Mouse (Mus musculus) gastrocnemius, adult 8-10 months (tissue): ENCODE data around the gene Tmem97. TPM values are rescaled to one million over a fixed set of nuclear protein-coding genes. Genes with fewer than 3 reads are reported as not detected.
"Not testable (repeated sequence)": the region's sequence is repeated elsewhere in the genome, so short reads cannot be mapped to it uniquely, and the experiment has no call there.

Experiments used
- DNase-seq, 2 experiments: peaks; one replicate each; pipeline ENCODE4 v3.0.0; 2022; ENCODE audit warnings: low spot score in 2 of 2
- total RNA-seq, 4 experiments: library from RNA; stranded (reverse); gene quantifications; 2 replicates each; pipeline ENCODE4 v1.2.4; 2022

Tmem97 gene
- 1 to 10 TPM; 1.2 to 1.6 (median 1.5) TPM for total RNA-seq

DNA sequence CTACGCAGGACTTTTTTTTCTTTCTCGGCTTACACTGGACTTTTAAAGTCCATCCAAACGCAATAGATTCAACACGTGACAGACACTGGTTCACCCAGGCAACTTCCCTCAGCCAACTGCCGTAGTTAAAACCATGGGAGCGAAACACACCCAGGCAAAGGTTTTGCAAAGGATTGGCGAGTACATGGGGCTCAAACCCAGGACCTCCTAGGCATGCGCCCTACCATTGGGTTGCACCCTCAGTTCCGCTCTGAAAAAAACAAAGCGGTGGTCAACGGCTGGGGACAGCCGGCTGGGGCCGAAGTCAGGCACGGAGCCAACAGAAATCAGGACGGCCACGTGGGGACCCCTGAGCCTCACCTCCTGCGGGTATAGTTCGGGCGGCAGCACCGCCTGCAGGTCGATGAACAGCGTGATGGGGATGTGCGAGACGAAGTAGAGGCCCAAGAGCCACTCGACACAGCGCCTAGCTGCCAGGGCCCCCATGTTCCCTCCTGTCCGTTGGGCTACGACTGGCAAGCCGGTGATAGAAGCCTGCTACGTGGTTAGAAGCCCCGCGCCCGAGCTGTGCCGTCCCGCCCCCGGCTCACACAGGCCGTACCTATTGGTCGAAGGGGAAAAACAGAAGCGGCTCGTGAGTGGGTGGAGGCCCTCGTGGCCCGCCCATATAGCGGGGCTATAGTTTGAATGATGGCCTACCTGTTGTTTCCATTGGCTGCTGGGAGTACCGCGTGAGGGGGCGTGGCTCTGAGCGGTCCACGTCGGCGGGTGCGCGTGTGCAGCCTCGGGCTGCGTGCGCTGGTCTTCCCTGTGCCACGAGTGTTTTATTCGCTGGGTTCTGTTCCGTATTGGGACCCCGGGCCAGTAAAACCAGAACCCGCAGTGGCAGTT lies at the start of gene Tmem97:
Tmem97 (minus strand) TSS at position 610 of the 891 bp plus-strand sequence.
- peak; percentile 94 to 95 for DNase-seq

DNA sequence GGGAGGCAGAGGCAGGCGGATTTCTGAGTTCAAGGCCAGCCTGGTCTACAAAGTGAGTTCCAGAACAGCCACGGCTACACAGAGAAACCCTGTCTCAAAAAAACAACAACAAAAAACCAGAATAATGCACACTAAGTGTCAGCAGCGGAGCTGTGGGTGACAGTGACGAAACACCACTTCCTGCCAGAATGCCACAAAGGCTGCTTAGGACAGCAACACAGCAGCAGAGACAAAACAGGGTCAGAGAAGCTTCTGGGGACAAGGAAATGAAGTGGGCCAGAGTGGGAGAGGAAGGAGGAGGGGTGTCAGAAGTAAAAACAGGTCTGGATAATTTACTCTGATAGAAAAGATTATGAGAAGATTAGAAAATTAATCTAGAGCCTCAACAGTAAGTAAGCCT lies 49.5 kb upstream of the Tmem97 start:
- DNase-seq = no peak

DNA sequence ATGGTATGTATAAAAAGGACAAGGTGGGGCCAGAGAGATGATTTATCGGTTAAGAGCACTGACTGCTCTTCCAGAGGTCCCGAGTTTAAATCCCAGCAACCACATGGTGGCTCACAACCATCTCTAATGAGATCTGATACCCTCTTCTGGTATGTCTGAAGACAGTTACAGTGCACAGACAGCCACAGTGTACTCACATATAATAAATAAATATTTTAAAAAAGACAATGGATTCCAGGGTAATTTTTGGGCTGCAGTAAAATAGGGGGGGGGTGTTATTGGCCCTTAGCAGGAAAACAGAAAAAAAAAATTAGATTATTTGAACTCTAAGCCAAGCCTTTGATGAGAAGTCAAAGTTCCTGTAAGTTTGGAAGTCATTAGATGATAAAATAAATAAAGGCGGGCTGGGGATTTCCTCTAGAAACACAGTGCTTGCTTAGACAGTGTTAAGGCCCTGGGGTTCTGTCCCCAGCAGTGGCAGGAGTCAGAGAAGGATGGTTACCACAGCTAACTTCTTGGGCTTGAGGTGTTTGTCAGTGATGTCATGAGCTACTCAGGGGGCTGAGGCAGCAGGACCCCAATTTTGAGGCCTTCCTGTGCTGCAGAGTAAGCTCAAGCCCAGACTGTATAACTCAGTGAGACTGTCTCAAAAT lies 48.3 kb upstream of the Tmem97 start:
- no peak for DNase-seq

DNA sequence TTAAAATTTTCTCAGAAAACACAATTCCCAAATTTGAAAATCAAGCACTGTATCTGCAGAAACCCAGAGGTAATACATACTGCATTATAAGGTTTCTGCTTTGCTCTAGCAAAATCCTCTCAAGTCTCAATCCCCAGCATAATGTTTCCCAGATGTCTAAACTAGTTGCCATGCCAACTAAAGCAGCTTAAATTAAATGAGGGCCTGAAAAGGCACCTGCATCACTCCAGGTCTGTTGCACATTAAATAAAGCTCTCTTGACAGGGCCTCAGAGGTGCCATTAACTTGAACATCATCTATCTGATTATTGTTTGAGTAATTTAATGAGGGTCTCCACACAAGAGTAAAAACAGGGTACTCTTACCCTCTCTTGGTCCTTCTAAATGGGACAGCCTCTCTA lies 46.2 kb upstream of the Tmem97 start:
- no peak for DNase-seq

DNA sequence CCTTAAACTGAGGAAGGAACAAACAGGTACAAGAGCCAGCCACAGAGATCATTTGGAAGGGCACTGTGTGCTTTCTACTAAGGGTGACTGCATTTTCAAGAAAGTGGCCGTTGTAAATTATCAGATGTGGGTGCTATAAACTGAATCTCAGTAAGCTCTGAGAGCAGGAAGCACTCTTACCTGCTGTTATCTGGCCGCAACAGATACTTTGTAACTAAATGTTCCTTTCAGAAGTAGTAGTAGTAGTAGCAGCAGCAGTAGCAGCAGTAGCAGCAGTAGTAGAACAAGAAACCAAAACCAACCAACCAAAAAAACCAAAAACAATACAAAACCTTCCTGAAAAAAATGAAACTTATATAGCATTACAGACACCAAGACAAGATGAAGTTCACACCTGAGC lies 45.2 kb upstream of the Tmem97 start:
- DNase-seq = no peak

DNA sequence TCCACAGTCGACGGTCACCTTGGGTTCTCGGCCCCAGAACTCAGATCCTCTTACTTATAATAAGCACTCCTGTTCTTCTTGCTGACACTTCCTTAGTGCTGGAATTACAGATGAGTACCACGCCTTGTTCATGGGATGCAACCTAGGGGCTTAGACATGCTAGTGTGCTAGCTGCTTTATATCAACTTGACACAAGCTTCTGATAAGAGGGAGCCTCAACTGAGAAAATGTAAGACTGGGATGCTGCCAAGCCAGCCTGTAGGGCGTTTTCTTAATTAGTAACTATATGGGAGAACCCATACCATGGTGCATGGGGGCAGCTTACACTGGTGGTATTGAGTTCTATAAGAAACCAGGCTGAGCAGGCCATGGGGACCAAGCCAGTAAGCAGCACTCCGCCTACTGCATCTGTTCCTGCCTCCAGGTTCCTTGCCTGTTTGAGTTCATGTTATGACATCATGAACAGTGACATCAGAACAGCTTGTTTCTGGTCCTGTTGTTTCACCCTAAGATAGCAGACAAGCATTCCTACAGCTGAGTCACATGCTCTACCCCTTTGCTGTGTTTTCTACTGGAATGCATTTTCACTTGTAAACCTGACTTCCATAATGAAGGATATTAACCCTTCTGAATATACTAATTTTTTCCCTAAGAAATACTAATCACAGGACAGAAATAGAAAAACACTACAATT lies 43.8 kb upstream of the Tmem97 start:
- no peak for DNase-seq

DNA sequence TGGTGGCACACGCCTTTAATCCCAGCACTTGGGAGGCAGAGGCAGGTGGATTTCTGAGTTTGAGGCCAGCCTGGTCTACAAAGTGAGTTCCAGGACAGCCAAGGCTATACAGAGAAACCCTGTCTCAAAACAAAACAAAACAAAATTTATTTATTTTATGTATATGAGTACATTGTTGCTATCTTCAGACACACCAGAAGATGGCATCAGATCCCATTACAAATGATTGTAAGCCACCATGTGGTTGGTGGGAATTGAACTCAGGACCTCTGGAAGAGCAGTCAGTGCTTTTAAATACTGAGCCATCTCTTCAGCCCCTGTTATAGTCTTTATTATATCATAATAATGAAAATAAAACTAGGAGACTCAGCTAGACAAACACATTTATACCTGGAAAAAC lies 37.1 kb upstream of the Tmem97 start:
- DNase-seq = not testable (repeated sequence)

DNA sequence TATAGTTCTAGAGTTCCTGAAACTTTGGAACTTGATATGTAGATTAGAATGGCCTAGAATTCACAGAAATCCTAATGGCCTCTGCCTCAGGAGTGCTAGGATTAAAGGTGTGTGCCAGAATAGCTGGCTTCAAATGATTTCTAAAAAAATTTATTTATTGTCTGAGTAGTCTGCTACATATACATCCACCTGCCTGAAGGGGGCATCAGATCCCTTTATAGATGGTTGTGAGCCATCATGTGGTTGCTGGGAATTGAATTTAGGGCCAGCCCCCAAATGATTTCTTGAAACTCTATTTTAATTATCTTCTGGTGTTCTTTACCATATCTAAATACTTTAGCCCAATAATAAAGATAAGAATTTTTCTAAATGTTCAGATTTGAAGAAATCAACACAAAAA lies 35.5 kb upstream of the Tmem97 start:
- DNase-seq = no peak

DNA sequence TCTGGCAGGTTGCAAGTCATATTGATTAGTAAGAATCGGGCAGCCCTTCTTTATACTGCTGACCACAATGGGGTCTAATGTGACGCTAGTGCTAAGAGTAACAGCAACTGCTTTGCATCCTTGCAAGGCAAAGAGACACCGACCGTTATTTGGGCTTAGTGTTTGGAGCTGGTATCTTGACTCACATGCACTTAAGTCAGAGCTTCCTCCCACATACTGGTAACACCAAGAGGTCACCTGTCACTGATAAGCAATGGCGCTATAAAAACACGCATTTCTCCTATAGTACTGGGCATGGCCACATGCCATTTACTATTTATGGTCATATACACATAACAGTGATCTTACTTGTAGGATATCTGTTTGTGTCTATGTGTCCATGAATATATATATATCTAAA lies 32.3 kb upstream of the Tmem97 start:
- no peak for DNase-seq

DNA sequence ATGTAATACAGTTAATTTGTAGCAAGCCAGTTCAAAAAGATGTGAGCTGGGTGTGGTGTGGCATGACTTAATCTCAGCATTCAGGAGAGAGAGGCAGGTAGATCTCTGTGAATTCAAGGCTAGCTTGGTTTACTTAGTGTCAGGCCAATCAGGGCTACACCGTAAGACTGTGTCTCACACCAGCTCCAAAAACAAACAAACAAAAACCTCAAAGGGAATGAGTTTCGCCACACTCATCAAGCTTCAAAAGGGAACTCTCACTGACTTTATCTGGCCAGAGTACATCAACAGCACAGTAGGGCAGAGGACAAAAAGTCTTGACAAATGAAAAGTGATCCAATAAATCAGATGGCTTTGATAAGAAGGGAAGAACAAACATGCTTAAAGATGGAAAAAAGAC lies 24.4 kb upstream of the Tmem97 start:
- DNase-seq = no peak

DNA sequence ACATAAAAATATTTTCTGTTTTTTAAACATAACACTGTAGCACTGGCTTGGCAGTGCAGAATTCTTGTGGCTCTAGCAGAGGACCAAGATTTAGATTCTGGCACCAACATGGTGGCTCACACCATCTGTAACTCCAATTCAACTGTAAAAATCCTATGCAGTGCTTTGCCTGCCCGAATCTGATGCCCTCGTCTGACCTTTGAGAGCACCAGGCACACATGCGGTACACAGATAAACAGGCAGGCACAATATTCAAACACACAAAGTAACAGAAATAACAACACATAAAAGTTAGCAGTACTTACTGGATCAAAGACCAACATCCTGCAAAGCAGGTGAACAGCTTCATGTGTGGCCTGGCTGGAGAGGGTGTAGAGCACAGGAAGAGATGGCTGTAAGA lies 24.0 kb upstream of the Tmem97 start:
- no peak for DNase-seq

DNA sequence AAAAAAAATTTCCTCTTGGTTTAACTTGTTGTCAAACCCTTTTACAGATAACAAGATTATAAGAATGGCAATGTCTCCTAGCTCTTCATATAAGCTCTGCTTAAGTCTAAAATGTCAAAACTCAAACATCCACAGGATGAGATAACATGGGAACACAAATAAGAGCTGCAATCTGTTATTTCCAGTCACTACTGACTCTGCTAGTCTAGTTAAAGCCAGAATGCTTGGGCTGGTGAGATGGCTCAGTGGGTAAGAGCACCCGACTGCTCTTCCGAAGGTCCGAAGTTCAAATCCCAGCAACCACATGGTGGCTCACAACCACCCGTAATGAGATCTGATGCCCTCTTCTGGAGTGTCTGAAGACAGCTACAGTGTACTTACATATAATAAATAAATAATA lies 23.5 kb upstream of the Tmem97 start:
- DNase-seq = not testable (repeated sequence)

DNA sequence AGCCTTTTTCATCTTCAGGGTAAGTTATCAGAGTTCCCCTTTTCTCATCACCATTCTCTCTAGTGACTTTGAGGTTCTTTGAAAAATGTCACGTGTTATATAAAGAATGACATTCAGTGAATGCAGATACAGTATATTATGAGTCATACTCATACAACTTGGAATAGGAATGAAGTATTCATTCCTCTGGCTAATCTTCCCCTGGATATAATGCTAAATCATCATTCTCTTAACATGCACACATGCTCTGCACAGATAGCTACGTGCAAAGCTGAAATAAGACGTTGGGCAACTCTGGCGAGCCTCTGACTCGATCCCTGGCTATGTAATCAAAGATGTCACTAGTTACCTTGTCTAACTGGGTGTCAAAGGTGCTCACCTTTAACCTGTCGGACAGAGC lies 21.3 kb upstream of the Tmem97 start:
- DNase-seq = no peak

DNA sequence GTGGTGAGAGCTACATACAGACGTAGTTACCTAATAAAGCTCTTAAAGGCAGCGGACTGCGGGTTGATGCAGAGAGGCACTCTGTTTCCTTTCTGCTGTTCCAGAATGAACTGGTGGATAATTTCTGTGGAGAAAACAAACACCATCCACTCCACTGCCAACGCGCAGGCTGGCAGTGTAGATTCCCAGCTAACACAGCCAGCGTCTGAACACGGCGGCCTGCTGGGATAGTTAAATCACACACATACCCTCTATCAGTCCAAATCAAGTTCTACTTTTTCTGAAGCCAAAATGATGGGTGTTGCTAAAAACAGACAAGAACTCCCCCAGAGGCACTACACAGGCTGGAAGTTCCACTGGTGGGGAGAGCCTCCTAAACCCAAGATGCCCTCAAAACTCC lies 20.9 kb upstream of the Tmem97 start:
- no peak for DNase-seq

DNA sequence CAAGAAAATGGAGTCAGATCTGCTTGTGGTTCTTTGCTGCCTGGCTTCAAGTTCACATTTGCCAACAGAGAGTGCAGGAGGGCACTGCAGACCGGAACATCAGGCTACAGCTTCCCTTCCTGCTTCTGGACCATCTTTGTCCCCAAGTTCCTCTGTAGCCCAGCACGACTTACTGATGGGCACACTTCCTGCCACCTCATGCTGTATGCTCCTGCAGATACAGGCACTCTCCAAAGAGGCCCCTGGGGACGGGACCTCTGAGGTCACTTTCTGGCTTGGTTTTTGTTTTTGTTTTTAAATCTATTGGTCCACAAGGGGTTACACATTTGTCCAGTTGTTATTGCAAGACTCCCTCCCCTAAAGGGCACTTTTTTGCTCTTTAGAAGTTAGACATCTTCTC lies 19.2 kb upstream of the Tmem97 start:
- no peak for DNase-seq

DNA sequence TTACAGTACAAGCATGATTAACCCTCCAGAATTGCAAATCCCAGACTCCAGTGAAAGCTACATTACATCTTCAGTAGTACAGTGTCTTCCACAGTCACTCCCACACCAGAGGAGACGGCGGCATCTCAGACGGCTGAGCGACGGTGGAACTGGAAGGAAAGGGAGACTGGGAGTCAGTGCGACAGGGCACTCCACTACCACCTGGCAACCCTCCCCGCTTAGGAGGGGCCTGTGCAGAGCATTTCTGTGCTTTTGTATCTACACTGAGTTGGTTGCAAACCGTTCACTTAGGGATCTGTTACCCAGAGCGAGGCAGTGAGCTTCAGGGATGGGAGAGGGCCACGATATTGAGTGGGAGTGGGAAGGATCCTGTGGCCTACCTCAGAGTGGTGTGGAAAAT lies 18.2 kb upstream of the Tmem97 start:
- no peak for DNase-seq

DNA sequence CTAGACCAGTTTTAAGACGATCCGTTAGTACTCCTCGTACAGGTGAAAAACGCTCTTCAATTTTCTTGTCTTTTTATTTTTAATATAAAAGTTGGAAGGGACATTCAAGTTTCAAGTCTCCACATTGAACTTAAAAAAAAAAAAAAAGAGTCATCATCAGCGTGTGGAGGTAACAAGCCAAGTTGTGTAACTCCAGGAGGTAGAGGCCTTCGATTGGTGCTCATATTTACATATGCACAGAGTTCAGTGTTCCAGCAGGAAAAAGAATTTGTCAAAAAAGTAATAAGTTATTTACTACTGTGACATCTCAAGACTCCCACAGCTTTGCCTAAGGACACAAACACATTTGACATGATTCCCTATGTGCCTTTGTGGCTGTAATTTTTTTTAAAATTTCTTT lies 17.0 kb upstream of the Tmem97 start:
- no peak for DNase-seq

DNA sequence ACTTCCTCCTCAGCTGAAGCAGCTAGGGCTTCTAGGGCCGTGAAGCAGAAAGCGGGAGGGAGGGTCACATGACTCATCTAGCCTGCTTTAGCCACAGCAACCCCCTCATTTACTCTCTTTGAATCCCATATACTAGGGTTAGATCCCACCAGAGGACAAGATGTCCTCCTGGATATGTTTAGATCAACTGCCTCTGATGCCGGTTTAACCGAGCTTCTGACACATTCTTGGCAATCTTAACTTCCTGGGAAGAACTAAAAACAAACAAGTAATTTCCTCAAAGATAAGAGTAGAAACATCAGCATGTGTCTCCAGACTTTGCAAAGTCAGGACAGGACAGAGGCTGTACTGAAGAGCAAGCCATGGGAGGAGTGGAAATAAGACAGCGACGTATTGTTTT lies 16.2 kb upstream of the Tmem97 start:
- DNase-seq = no peak

DNA sequence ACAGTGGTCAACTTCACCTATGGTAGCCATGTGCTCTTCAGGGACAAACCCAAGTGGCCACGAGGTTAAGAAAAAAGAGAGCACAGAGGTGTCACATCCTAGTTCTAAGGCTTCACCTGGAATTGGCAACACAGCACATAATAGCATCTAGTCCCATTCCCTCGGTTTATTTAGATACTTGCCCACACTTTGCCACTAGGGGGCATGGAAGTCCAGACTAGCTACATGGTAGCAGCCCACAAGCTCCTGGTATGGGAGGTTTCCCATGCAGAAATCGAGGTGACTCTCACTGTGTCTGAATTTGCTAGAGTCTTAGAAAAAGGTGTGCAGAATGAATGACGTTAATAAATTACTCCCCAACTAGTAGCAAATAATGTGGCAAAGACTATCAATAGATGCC lies 9.9 kb upstream of the Tmem97 start:
- peak in 1 of 2 experiments; percentile 7 for DNase-seq

DNA sequence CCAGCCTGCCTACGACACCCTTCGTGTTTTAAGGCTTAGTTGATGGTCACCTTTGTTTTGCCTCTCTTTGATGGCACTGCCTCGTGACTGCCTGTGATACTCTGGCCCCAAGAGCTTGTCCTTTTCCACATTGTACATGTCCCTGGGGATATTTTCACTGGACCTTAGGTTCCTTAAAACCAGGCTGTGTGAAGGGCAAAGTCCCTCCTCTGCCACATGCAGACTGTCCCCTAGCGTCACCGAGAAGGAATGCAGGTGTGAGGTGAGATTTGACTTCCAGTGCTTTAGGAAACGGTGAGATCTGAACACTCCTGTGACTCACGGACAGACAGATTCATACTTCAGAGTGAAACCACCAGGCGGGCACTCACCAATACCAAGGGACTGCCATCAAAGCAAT lies 6.7 kb upstream of the Tmem97 start:
- no peak for DNase-seq

DNA sequence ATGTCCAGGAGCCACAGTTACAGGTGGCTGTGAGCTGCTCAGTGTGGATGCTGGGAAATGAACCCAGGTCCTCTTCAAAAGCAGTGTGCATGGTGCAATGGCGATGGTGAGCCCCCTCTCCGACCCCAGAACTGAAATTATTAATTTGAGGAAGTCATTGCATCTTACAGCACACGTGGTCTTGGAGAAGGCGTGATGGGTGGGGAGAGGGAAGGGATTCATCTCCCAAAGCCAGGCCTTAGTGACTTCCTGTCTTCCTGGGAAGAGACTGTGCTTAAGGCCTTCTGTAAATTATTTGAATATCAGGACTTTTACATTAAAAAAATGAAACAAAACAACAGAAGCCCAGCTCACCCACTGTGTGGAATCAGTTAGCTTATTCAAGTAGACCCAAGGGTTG lies 5.5 kb upstream of the Tmem97 start:
- DNase-seq = no peak

DNA sequence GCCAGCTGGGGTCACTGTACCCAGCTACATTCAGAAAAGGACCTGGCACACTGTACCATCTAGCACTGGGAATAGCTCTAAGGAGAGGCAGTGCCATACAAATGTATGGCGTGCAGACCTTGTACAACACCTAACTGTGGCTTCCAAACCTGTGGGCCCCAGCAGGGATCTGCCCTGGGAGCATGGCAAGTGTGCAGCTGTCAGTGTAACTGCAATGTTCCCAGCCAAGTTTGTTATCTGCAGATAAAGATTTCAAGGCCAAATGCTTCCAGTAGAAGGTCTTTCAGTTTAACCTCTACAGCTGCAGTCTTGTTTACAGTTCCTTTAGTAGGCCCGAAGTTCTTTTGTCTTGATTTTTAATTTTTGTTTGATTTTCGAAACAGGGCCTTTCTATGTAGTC lies 5.0 kb upstream of the Tmem97 start:
- no peak for DNase-seq

DNA sequence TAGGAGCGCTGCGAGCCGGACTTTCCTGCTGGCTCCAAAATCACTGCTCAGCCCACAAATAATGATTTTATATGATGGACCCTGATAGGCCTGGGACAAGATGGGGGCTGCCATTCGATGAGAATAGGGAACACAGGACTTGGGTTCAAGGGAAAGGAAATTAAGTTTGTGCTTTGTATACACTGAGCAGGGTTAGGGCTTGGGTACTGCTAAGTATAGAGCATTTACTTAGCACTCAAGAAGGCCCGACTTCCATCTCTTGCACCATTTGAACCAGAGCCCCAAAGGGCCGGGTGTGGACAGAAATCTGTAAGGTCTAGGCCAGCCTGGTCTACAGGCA lies 452 bp upstream of the Tmem97 start:
- DNase-seq = no peak
